Mouse (Mus musculus) cerebellum, adult 2 months (tissue): ENCODE measurements around the gene Nxph1.

Experiments
- CTCF ChIP-seq: fragments of 200-500 bp; IDR thresholded peaks from 2 replicates; pipeline ENCODE4 v1.5.1; 2011; ENCODE audit warnings: low read depth, mild to moderate bottlenecking, control low read depth, low read length, moderate library complexity, borderline replicate concordance; ENCODE audit not compliant: insufficient read depth
- POLR2A ChIP-seq: fragments of 200-500 bp; IDR thresholded peaks from 2 replicates; pipeline ENCODE4 v1.6.1; 2011; ENCODE audit warnings: low read length, control low read depth, borderline replicate concordance; ENCODE audit not compliant: insufficient read depth

GRCm38 (mm10) chr6:9210730-9211129 lies 262.5 kb downstream of the Nxph1 start:
- TF ChIP-seq POLR2A (no peak), CTCF (no peak)
